Comparison of ENCODE assay signal across 10 mouse cellular contexts in genomic region chr17:70377020-70377419, GRCm38 (mm10).
DNase-seq lines count a peak whose midpoint lies in the region; ATAC-seq and TF ChIP-seq lines count a peak whose summit lies in the region.
"Had no signal": no experiment of that assay in that cellular context is flagged by ENCODE, and none has a peak within 500 bp of the region (broad histone marks: within the 10 kb centered on the region; RNA-seq: fewer than 3 reads in every experiment).

No protein-coding gene starts in this region.

- H3K9me3 ChIP-seq in hindbrain, postnatal 0 days (ENCODE audit: low read length): no peaks in the 10 kb centered on the region
- H3K9me3 ChIP-seq in hindbrain, embryonic 13.5 days: no peaks in the 10 kb centered on the region
- H3K9me3 ChIP-seq: heart, embryonic 13.5 days; liver, embryonic 13.5 days had no signal

- peak; percentile 56 for DNase-seq in hindbrain, postnatal 0 days (ENCODE audit: low spot score)
- peak; percentile 4 for DNase-seq in thymus, postnatal 25 days
- no peak for DNase-seq in thymus, adult 18-20 months
- DNase-seq in embryo, embryonic 11 days: peak; percentile 50
- DNase-seq in T-cell, adult 2 months (ENCODE audit: low spot score): no peak
- DNase-seq in gastrocnemius, postnatal 4 days (ENCODE audit: low spot score in 2 of 2): no peak
- no peak for DNase-seq in gastrocnemius, postnatal 36 days
- DNase-seq: liver, embryonic 13.5 days had no signal

- no peak for ATAC-seq in hindbrain, postnatal 0 days
- no peak for ATAC-seq in hindbrain, embryonic 13.5 days (ENCODE audit: low FRiP score)

- H3K36me3 ChIP-seq in hindbrain, postnatal 0 days (ENCODE audit: insufficient read depth, low read length): no peaks in the 10 kb centered on the region
- H3K36me3 ChIP-seq in hindbrain, embryonic 13.5 days: no peaks in the 10 kb centered on the region
- H3K36me3 ChIP-seq: heart, embryonic 13.5 days; liver, embryonic 13.5 days had no signal

- H3K4me1 ChIP-seq in hindbrain, postnatal 0 days (ENCODE audit: insufficient read depth, low read length): no peaks in the 10 kb centered on the region
- no peaks in the 10 kb centered on the region for H3K4me1 ChIP-seq in hindbrain, embryonic 13.5 days (replicated peaks)
- H3K4me1 ChIP-seq: heart, embryonic 13.5 days; liver, embryonic 13.5 days had no signal

- WGBS in hindbrain, postnatal 0 days: 73% methylated on average over 4 of the region's 4 CpGs
- WGBS in hindbrain, embryonic 13.5 days: 76% methylated on average over 4 of the region's 4 CpGs

- H3K9ac ChIP-seq in hindbrain, postnatal 0 days (replicated peaks; ENCODE audit: low read length): no peak overlapping the region
- H3K9ac ChIP-seq in hindbrain, embryonic 13.5 days: no peak overlapping the region
- H3K9ac ChIP-seq: heart, embryonic 13.5 days; liver, embryonic 13.5 days had no signal

- no peak overlapping the region for H3K27ac ChIP-seq in hindbrain, postnatal 0 days
- H3K27ac ChIP-seq in hindbrain, embryonic 13.5 days: no peak overlapping the region
- H3K27ac ChIP-seq: heart, embryonic 13.5 days; liver, embryonic 13.5 days had no signal

- intact Hi-C loops in gastrocnemius, postnatal 36 days (cut with DNase I): no loop called here

- H3K27me3 ChIP-seq in hindbrain, postnatal 0 days (ENCODE audit: insufficient read depth, low read length): no peaks in the 10 kb centered on the region
- no peaks in the 10 kb centered on the region for H3K27me3 ChIP-seq in hindbrain, embryonic 13.5 days
- H3K27me3 ChIP-seq: heart, embryonic 13.5 days; liver, embryonic 13.5 days had no signal

- no peak overlapping the region for H3K4me2 ChIP-seq in hindbrain, postnatal 0 days (ENCODE audit: low read depth, low read length)
- H3K4me2 ChIP-seq in hindbrain, embryonic 13.5 days: no peak overlapping the region
- H3K4me2 ChIP-seq: heart, embryonic 13.5 days; liver, embryonic 13.5 days had no signal

- TF ChIP-seq CTCF in hindbrain, postnatal 0 days (IDR thresholded peaks at IDR 0.05; ENCODE audit: low read depth): peak; percentile 61

- H3K4me3 ChIP-seq in hindbrain, postnatal 0 days (ENCODE audit: low read length): no peak overlapping the region
- H3K4me3 ChIP-seq in hindbrain, embryonic 13.5 days: no peak overlapping the region
- H3K4me3 ChIP-seq: heart, embryonic 13.5 days; liver, embryonic 13.5 days had no signal

Comparison
In these comparisons a context has a peak if more than half of its experiments do, and no peak if none do; other contexts are left out.
1. DNase-seq: peak in hindbrain, postnatal 0 days (single experiment), thymus, postnatal 25 days (single experiment) and embryo, embryonic 11 days (single experiment); none in thymus, adult 18-20 months (0 of 2), T-cell, adult 2 months (single experiment), gastrocnemius, postnatal 4 days (0 of 2) and gastrocnemius, postnatal 36 days (0 of 2).